Comparison of ENCODE assay signal across 10 mouse cellular contexts in the genomic region with DNA sequence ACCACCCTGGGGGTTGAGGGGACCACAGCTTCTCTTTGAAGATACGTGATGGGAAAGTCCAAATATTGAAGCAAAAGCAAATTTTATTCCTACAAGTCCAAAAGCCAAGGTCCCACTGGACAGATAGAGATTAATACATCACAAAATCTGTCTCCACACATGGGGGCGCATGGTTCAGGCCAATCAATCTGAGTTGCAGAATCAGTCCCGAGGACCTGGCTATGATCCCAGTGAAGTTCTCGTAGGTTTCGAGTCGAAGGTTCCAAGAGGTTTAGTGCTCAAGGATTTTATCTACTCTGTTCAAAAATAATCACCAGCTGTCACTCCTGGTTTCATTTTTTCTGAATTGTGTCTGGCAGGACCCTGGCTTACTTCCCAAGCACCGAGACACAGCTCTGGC. TPM values are rescaled to one million over a fixed set of nuclear protein-coding genes. Genes with fewer than 3 reads are reported as not detected.
DNase-seq lines count a peak whose midpoint lies in the region; ATAC-seq and TF ChIP-seq lines count a peak whose summit lies in the region.
"Had no signal": no experiment of that assay in that cellular context is flagged by ENCODE, and none has a peak within 500 bp of the region (broad histone marks: within the 10 kb centered on the region; RNA-seq: fewer than 3 reads in every experiment).

No protein-coding gene starts in this region.

- H3K27ac ChIP-seq in heart, embryonic 15.5 days, result no peak overlapping the region
- no peak overlapping the region for H3K27ac ChIP-seq in embryonic facial prominence, embryonic 11.5 days (replicated peaks; ENCODE audit: low read depth, low read length)
- H3K27ac ChIP-seq in hindbrain, embryonic 15.5 days (replicated peaks), result no peak overlapping the region
- peak overlapping the region; percentile 60; the same call in 1 of the 2 replicates for H3K27ac ChIP-seq in midbrain, embryonic 15.5 days
- no peak overlapping the region for H3K27ac ChIP-seq in thymus, adult 2 months (ENCODE audit: control insufficient read depth, insufficient read depth, low read length)

- WGBS in heart, embryonic 15.5 days, result 22% methylated on average over 7 of the region's 7 CpGs
- 70% methylated on average over 7 of the region's 7 CpGs for WGBS in embryonic facial prominence, embryonic 11.5 days
- WGBS in hindbrain, embryonic 15.5 days, result 41% methylated on average over 7 of the region's 7 CpGs
- WGBS in midbrain, embryonic 15.5 days, result 35% methylated on average over 7 of the region's 7 CpGs
- WGBS in thymus, adult 2 months, result 40% methylated on average over 7 of the region's 7 CpGs

- H3K4me1 ChIP-seq in heart, embryonic 15.5 days (replicated peaks), result peaks cover 24% of the 10 kb centered on the region
- H3K4me1 ChIP-seq in embryonic facial prominence, embryonic 11.5 days (ENCODE audit: control insufficient read depth, insufficient read depth, low read length), result no peaks in the 10 kb centered on the region
- peaks cover 20% of the 10 kb centered on the region for H3K4me1 ChIP-seq in hindbrain, embryonic 15.5 days (replicated peaks)
- H3K4me1 ChIP-seq in midbrain, embryonic 15.5 days, result peaks cover 22% of the 10 kb centered on the region
- peaks cover 24% of the 10 kb centered on the region for H3K4me1 ChIP-seq in thymus, adult 2 months (replicated peaks; ENCODE audit: control insufficient read depth, insufficient read depth, low read length)

- H3K27me3 ChIP-seq in heart, embryonic 15.5 days, result peaks cover 6% of the 10 kb centered on the region; the same call in 1 of the 2 replicates
- H3K27me3 ChIP-seq in embryonic facial prominence, embryonic 11.5 days (ENCODE audit: control insufficient read depth, insufficient read depth, low read length), result peaks cover 3% of the 10 kb centered on the region
- H3K27me3 ChIP-seq in hindbrain, embryonic 15.5 days, result no peaks in the 10 kb centered on the region
- no peaks in the 10 kb centered on the region for H3K27me3 ChIP-seq in midbrain, embryonic 15.5 days (replicated peaks)
- no peaks in the 10 kb centered on the region for H3K27me3 ChIP-seq in thymus, adult 2 months (ENCODE audit: control insufficient read depth, insufficient read depth, low read length)

- ATAC-seq in heart, embryonic 15.5 days (replicated peaks; ENCODE audit: insufficient number of reproducible peaks, insufficient read depth, low FRiP score, low read depth), result no peak
- ATAC-seq in embryonic facial prominence, embryonic 11.5 days (replicated peaks; ENCODE audit: insufficient number of reproducible peaks, low FRiP score, low TSS enrichment, low read depth), result no peak
- ATAC-seq in hindbrain, embryonic 15.5 days (ENCODE audit: low FRiP score, low read depth), result no peak
- peak; percentile 7; the same call in 1 of the 2 replicates for ATAC-seq in midbrain, embryonic 15.5 days (replicated peaks)

- H3K9ac ChIP-seq in heart, embryonic 15.5 days, result no peak overlapping the region
- peak overlapping the region; percentile 13; the same call in 1 of the 2 replicates for H3K9ac ChIP-seq in embryonic facial prominence, embryonic 11.5 days (replicated peaks; ENCODE audit: low read length)
- H3K9ac ChIP-seq in hindbrain, embryonic 15.5 days, result no peak overlapping the region
- peak overlapping the region; percentile 36; the same call in 1 of the 2 replicates for H3K9ac ChIP-seq in midbrain, embryonic 15.5 days

- TF ChIP-seq POLR2A in thymus, adult 2 months (IDR thresholded peaks at IDR 0.05; ENCODE audit: control insufficient read depth, extremely low read depth, insufficient read depth, low read length, poor library complexity), result no peak

- no peak for DNase-seq in heart, adult 18-20 months
- DNase-seq in embryonic facial prominence, embryonic 11.5 days (ENCODE audit: low spot score), result no peak
- no peak for DNase-seq in cerebellum, adult 11 months
- DNase-seq in thymus, adult 2 months, result no peak
- no peak for DNase-seq in gastrocnemius, adult 8-10 months (ENCODE audit: low spot score in 2 of 2)

- H3K36me3 ChIP-seq in heart, embryonic 15.5 days, result no peaks in the 10 kb centered on the region
- no peaks in the 10 kb centered on the region for H3K36me3 ChIP-seq in embryonic facial prominence, embryonic 11.5 days (replicated peaks; ENCODE audit: control insufficient read depth, insufficient read depth, low read depth, low read length)
- no peaks in the 10 kb centered on the region for H3K36me3 ChIP-seq in hindbrain, embryonic 15.5 days
- H3K36me3 ChIP-seq in midbrain, embryonic 15.5 days (replicated peaks), result no peaks in the 10 kb centered on the region
- H3K36me3 ChIP-seq in thymus, adult 2 months (ENCODE audit: control insufficient read depth, insufficient read depth, low read length), result no peaks in the 10 kb centered on the region

- peak overlapping the region; percentile 49 for H3K4me3 ChIP-seq in heart, embryonic 15.5 days
- no peak overlapping the region; the same call in 1 of the 2 replicates for H3K4me3 ChIP-seq in embryonic facial prominence, embryonic 11.5 days (ENCODE audit: low read depth, low read length)
- peak overlapping the region; percentile 36 for H3K4me3 ChIP-seq in hindbrain, embryonic 15.5 days
- peak overlapping the region; percentile 40 for H3K4me3 ChIP-seq in midbrain, embryonic 15.5 days
- H3K4me3 ChIP-seq in thymus, adult 2 months (ENCODE audit: control insufficient read depth, insufficient read depth, low read length), result no peak overlapping the region

- H3K9me3 ChIP-seq in heart, embryonic 15.5 days (replicated peaks), result no peaks in the 10 kb centered on the region
- H3K9me3 ChIP-seq in embryonic facial prominence, embryonic 11.5 days (replicated peaks; ENCODE audit: control insufficient read depth, low read length), result no peaks in the 10 kb centered on the region
- H3K9me3 ChIP-seq in hindbrain, embryonic 15.5 days, result no peaks in the 10 kb centered on the region
- no peaks in the 10 kb centered on the region for H3K9me3 ChIP-seq in midbrain, embryonic 15.5 days

- peak overlapping the region; percentile 74 for H3K4me2 ChIP-seq in heart, embryonic 15.5 days
- H3K4me2 ChIP-seq in embryonic facial prominence, embryonic 11.5 days (ENCODE audit: low read depth, low read length), result no peak overlapping the region
- peak overlapping the region; percentile 56 for H3K4me2 ChIP-seq in hindbrain, embryonic 15.5 days
- H3K4me2 ChIP-seq in midbrain, embryonic 15.5 days, result peak overlapping the region; percentile 57

- TF ChIP-seq CTCF in thymus, adult 2 months (IDR thresholded peaks at IDR 0.05; ENCODE audit: borderline replicate concordance, control insufficient read depth, extremely low read depth, insufficient read depth, low read length, poor library complexity), result no peak

RNA-seq across cellular contexts. Expression of a gene that starts 4.7 kb away (rescaled TPM):
- polyA plus RNA-seq in heart, embryonic 15.5 days (2015; fragmentation: Nextera tagmentation; extraction: Ambion mirVana), result 0.34 and 0.55 TPM in 2 replicates
- total RNA-seq in heart, adult 18-20 months (2021), result not detected
- 0.28 TPM in 1 of 2 replicates, not detected in the other for polyA plus RNA-seq in embryonic facial prominence, embryonic 11.5 days (2014; fragmentation: Nextera tagmentation; extraction: Ambion mirVana)
- polyA plus RNA-seq in hindbrain, embryonic 15.5 days (2015; fragmentation: Nextera tagmentation; extraction: Ambion mirVana), result 0.71 and 1.1 TPM in 2 replicates
- 0.32 and 0.37 TPM in 2 replicates for polyA plus RNA-seq in midbrain, embryonic 15.5 days (2015; fragmentation: Nextera tagmentation; extraction: Ambion mirVana)
- polyA plus RNA-seq in thymus, adult 2 months (2012; rRNA removed), result 1.8 and 1.9 TPM in 2 replicates
- total RNA-seq in gastrocnemius, adult 8-10 months (2022), result not detected
- total RNA-seq: gastrocnemius, postnatal 25 days; liver, adult 2 months had no signal
- polyA plus RNA-seq: liver, adult 2 months had no signal

RNA-seq across cellular contexts. Expression of a gene that starts 30.4 kb away (rescaled TPM):
- polyA plus RNA-seq in heart, embryonic 15.5 days (2015; fragmentation: Nextera tagmentation; extraction: Ambion mirVana), result 2.3 and 3.3 TPM in 2 replicates
- 1 to 10 TPM in 1 of 2 experiments, not detected in 1; 1.2 TPM for total RNA-seq in heart, adult 18-20 months (2021)
- polyA plus RNA-seq in embryonic facial prominence, embryonic 11.5 days (2014; fragmentation: Nextera tagmentation; extraction: Ambion mirVana), result 0.47 and 0.65 TPM in 2 replicates
- 2.8 and 4.6 TPM in 2 replicates for polyA plus RNA-seq in hindbrain, embryonic 15.5 days (2015; fragmentation: Nextera tagmentation; extraction: Ambion mirVana)
- polyA plus RNA-seq in midbrain, embryonic 15.5 days (2015; fragmentation: Nextera tagmentation; extraction: Ambion mirVana), result 3.7 and 4.2 TPM in 2 replicates
- 0.15 and 0.56 TPM in 2 replicates for polyA plus RNA-seq in thymus, adult 2 months (2012; rRNA removed)
- total RNA-seq in gastrocnemius, adult 8-10 months (2022), result not detected
- total RNA-seq: gastrocnemius, postnatal 25 days had no signal
- polyA plus RNA-seq: liver, adult 2 months had no signal

RNA-seq across cellular contexts. Expression of a gene that starts 39.4 kb away (rescaled TPM):
- polyA plus RNA-seq in heart, embryonic 15.5 days (2015; fragmentation: Nextera tagmentation; extraction: Ambion mirVana), result 0.23 TPM in 1 of 2 replicates, not detected in the other
- under 1 TPM; 0.37 to 0.39 TPM for total RNA-seq in heart, adult 18-20 months (2021)
- not detected in 2 replicates for polyA plus RNA-seq in embryonic facial prominence, embryonic 11.5 days (2014; fragmentation: Nextera tagmentation; extraction: Ambion mirVana)
- polyA plus RNA-seq in hindbrain, embryonic 15.5 days (2015; fragmentation: Nextera tagmentation; extraction: Ambion mirVana), result 0.13 TPM in 1 of 2 replicates, not detected in the other
- not detected in 2 replicates for polyA plus RNA-seq in midbrain, embryonic 15.5 days (2015; fragmentation: Nextera tagmentation; extraction: Ambion mirVana)
- polyA plus RNA-seq in thymus, adult 2 months (2012; rRNA removed), result 7.2 and 10.9 TPM in 2 replicates
- total RNA-seq in gastrocnemius, adult 8-10 months (2022), result not detected

RNA-seq across cellular contexts. Expression of a gene that starts 51.2 kb away (rescaled TPM):
- 276 and 327 TPM in 2 replicates for polyA plus RNA-seq in heart, embryonic 15.5 days (2015; fragmentation: Nextera tagmentation; extraction: Ambion mirVana)
- 10 to 100 TPM; 56.8 to 58.8 TPM for total RNA-seq in heart, adult 18-20 months (2021)
- polyA plus RNA-seq in embryonic facial prominence, embryonic 11.5 days (2014; fragmentation: Nextera tagmentation; extraction: Ambion mirVana), result 56.7 and 61.7 TPM in 2 replicates
- polyA plus RNA-seq in hindbrain, embryonic 15.5 days (2015; fragmentation: Nextera tagmentation; extraction: Ambion mirVana), result 77.7 and 83.7 TPM in 2 replicates
- polyA plus RNA-seq in midbrain, embryonic 15.5 days (2015; fragmentation: Nextera tagmentation; extraction: Ambion mirVana), result 57.2 and 58.7 TPM in 2 replicates
- 178 and 183 TPM in 2 replicates for polyA plus RNA-seq in thymus, adult 2 months (2012; rRNA removed)
- 10 to 100 TPM in 3 of 4 experiments, 1 to 10 TPM in 1; 9.0 to 14.8 (median 10.9) TPM for total RNA-seq in gastrocnemius, adult 8-10 months (2022)

RNA-seq across cellular contexts. Expression of a gene that starts 51.3 kb away (rescaled TPM):
- polyA plus RNA-seq in heart, embryonic 15.5 days (2015; fragmentation: Nextera tagmentation; extraction: Ambion mirVana), result not detected in 2 replicates
- total RNA-seq in heart, adult 18-20 months (2021), result not detected
- polyA plus RNA-seq in embryonic facial prominence, embryonic 11.5 days (2014; fragmentation: Nextera tagmentation; extraction: Ambion mirVana), result 0.11 and 0.24 TPM in 2 replicates
- 0.22 and 0.26 TPM in 2 replicates for polyA plus RNA-seq in hindbrain, embryonic 15.5 days (2015; fragmentation: Nextera tagmentation; extraction: Ambion mirVana)
- 0.17 and 0.19 TPM in 2 replicates for polyA plus RNA-seq in midbrain, embryonic 15.5 days (2015; fragmentation: Nextera tagmentation; extraction: Ambion mirVana)
- not detected in 2 replicates for polyA plus RNA-seq in thymus, adult 2 months (2012; rRNA removed)
- total RNA-seq in gastrocnemius, adult 8-10 months (2022), result not detected
- total RNA-seq: gastrocnemius, postnatal 25 days; liver, adult 2 months had no signal
- polyA plus RNA-seq: liver, adult 2 months had no signal

Comparison
In these comparisons a context has a peak if more than half of its experiments do, and no peak if none do; other contexts are left out.
1. H3K4me3 ChIP-seq: peak in heart, embryonic 15.5 days (single experiment), hindbrain, embryonic 15.5 days (single experiment) and midbrain, embryonic 15.5 days (single experiment); none in embryonic facial prominence, embryonic 11.5 days (single experiment) and thymus, adult 2 months (single experiment).
2. H3K9ac ChIP-seq: peak in embryonic facial prominence, embryonic 11.5 days (single experiment) and midbrain, embryonic 15.5 days (single experiment); none in heart, embryonic 15.5 days (single experiment) and hindbrain, embryonic 15.5 days (single experiment).